8 mouse cellular contexts compared by ENCODE assay signal in genomic region chr1:138962266-138963101, GRCm38 (mm10). TPM values are rescaled to one million over a fixed set of nuclear protein-coding genes. Genes with fewer than 3 reads are reported as not detected.
A peak's percentile ranks its signal among the peaks of the same experiment; 100 is the strongest.
DNase-seq lines count a peak whose midpoint lies in the region; ATAC-seq and TF ChIP-seq lines count a peak whose summit lies in the region.

No protein-coding gene starts in this region.

- peak overlapping the region; percentile 92 for H3K9ac ChIP-seq in hindbrain, postnatal 0 days (replicated peaks; ENCODE audit: low read length)
- H3K9ac ChIP-seq in midbrain, embryonic 15.5 days = peak overlapping the region; percentile 82

- no peak for TF ChIP-seq CTCF in hindbrain, postnatal 0 days (IDR thresholded peaks at IDR 0.05; ENCODE audit: low read depth)

- peaks cover 5% of the 10 kb centered on the region; the same call in 1 of the 2 replicates for H3K4me1 ChIP-seq in brown adipose tissue, adult 24 weeks (ENCODE audit: control insufficient read depth, insufficient read depth, insufficient read length, low read length)
- 0 out of 2 replicates have a peak, but pooled peaks cover 3% of the 10 kb centered on the region for H3K4me1 ChIP-seq in hindbrain, postnatal 0 days (ENCODE audit: insufficient read depth, low read length)
- H3K4me1 ChIP-seq in midbrain, embryonic 15.5 days = peaks cover 12% of the 10 kb centered on the region

- ATAC-seq in frontal cortex, adult (ENCODE audit: low TSS enrichment) = peak; percentile 58
- no peak for ATAC-seq in hindbrain, postnatal 0 days
- no peak; the same call in 1 of the 2 replicates for ATAC-seq in midbrain, embryonic 15.5 days (replicated peaks)

- H3K4me3 ChIP-seq in brown adipose tissue, adult 24 weeks (ENCODE audit: insufficient read depth, low read depth, low read length) = peak overlapping the region; percentile 100
- H3K4me3 ChIP-seq in hindbrain, postnatal 0 days (ENCODE audit: low read length) = peak overlapping the region; percentile 78
- peak overlapping the region; percentile 80 for H3K4me3 ChIP-seq in midbrain, embryonic 15.5 days

- no peaks in the 10 kb centered on the region; the same call in 1 of the 2 replicates for H3K36me3 ChIP-seq in hindbrain, postnatal 0 days (ENCODE audit: insufficient read depth, low read length)
- 0 out of 2 replicates have a peak, but pooled peaks cover 4% of the 10 kb centered on the region for H3K36me3 ChIP-seq in midbrain, embryonic 15.5 days (replicated peaks)

- no peak overlapping the region for H3K27ac ChIP-seq in brown adipose tissue, adult 24 weeks (replicated peaks; ENCODE audit: low read depth, low read length)
- peak overlapping the region; percentile 93; the same call in 1 of the 2 replicates for H3K27ac ChIP-seq in hindbrain, postnatal 0 days
- peak overlapping the region; percentile 94 for H3K27ac ChIP-seq in midbrain, embryonic 15.5 days

- no peaks in the 10 kb centered on the region for H3K27me3 ChIP-seq in hindbrain, postnatal 0 days (ENCODE audit: insufficient read depth, low read length)
- no peaks in the 10 kb centered on the region for H3K27me3 ChIP-seq in midbrain, embryonic 15.5 days (replicated peaks)

- 48% methylated on average over 9 of the region's 9 CpGs for WGBS in hindbrain, postnatal 0 days
- WGBS in midbrain, embryonic 15.5 days = 52% methylated on average over 9 of the region's 9 CpGs

- no peaks in the 10 kb centered on the region for H3K9me3 ChIP-seq in hindbrain, postnatal 0 days (ENCODE audit: low read length)
- no peaks in the 10 kb centered on the region for H3K9me3 ChIP-seq in midbrain, embryonic 15.5 days

- DNase-seq in frontal cortex, postnatal 10 days (ENCODE audit: low spot score in 2 of 2) = no peak
- DNase-seq in 3T3-L1 (ENCODE audit: low read depth, low spot score) = peak; percentile 78
- no peak for DNase-seq in hindbrain, postnatal 0 days (ENCODE audit: low spot score)
- DNase-seq in B cell, adult 2 months = no peak
- no peak for DNase-seq in spleen, adult 12 weeks (ENCODE audit: low spot score)

- H3K4me2 ChIP-seq in hindbrain, postnatal 0 days (ENCODE audit: low read depth, low read length) = peak overlapping the region; percentile 78
- peak overlapping the region; percentile 79 for H3K4me2 ChIP-seq in midbrain, embryonic 15.5 days

RNA-seq across cellular contexts. Expression of gene Dennd1b, which starts 0.8 kb away (rescaled TPM):
- polyA plus RNA-seq in brown adipose tissue, adult 24 weeks (2012; ENCODE audit: insufficient read depth, insufficient read length, missing spikeins) = 2.8 and 4.2 TPM in 2 replicates
- total RNA-seq in hindbrain, postnatal 0 days (2014; rRNA removed) = 25.4 and 30.9 TPM in 2 replicates
- polyA plus RNA-seq in hindbrain, postnatal 0 days (2015; fragmentation: Nextera tagmentation; extraction: Ambion mirVana) = 8.3 and 9.5 TPM in 2 replicates
- polyA plus RNA-seq in midbrain, embryonic 15.5 days (2015; fragmentation: Nextera tagmentation; extraction: Ambion mirVana) = 11.9 and 12.7 TPM in 2 replicates
